Mouse (Mus musculus) kidney, adult 2 months (tissue): ENCODE results near the gene Cnot4.

Source experiments
- CTCF ChIP-seq: fragments of 200-500 bp; conservative IDR thresholded peaks from 2 replicates; pipeline ENCODE4 v1.5.1; 2011; ENCODE audit warnings: low read depth, mild to moderate bottlenecking, control low read depth, low read length, moderate library complexity, mixed read lengths; ENCODE audit not compliant: insufficient read depth, insufficient read length
- POLR2A ChIP-seq: fragments of 200-500 bp; IDR thresholded peaks from one replicate; pipeline ENCODE4 v1.6.1; 2011; ENCODE audit warnings: low read depth, low read length, control low read depth

DNA sequence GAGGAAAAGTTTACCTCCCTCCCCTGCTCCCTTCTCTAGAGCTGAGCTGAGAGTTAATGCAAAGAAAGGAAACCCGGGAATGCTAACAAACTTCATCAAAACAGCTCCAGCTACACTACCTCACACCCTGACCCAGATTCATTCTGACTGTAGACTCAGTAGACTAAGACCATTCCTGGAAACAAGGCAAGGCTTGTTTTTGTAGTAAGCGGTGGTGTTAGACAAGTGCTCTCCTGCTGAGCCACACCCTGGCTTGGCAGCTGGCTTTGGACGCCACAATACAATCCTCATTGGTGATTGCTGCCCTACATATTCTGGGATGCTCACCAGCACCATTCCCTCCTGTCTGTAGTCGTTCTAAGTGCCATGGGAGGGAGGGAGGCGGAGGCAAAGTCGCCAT, 106.3 kb downstream of the Cnot4 start:
- TF ChIP-seq POLR2A (no peak), CTCF (no peak)
